Mouse (Mus musculus) hindbrain, postnatal 0 days (tissue): ENCODE results near the gene Prkn. TPM values are rescaled to one million over a fixed set of nuclear protein-coding genes. Genes with fewer than 3 reads are reported as not detected.

ENCODE experiments used
- ATAC-seq: fragments of 200-750 bp; cut with Nextera tagmentation; 2 replicates; pipeline ENCODE4 v1.8.0; 2017; ENCODE audit warnings: mild to moderate bottlenecking, moderate TSS enrichment, moderate library complexity
- DNase-seq: peaks from one replicate; pipeline ENCODE4 v3.0.0-alpha.2; 2015; ENCODE audit warnings: low spot score
- H3K27ac ChIP-seq: fragments of 300-500 bp; sonication (generic); 2 replicates; pipeline ENCODE4 v1.5.1; 2014; ENCODE audit warnings: mild to moderate bottlenecking
- H3K27me3 ChIP-seq: fragments of 300-500 bp; sonication (generic); 2 replicates; pipeline ENCODE4 v1.6.1; 2014; ENCODE audit warnings: low read length, mixed read lengths; ENCODE audit not compliant: insufficient read depth
- H3K36me3 ChIP-seq: fragments of 300-500 bp; sonication (generic); 2 replicates; pipeline ENCODE4 v1.6.1; 2014; ENCODE audit warnings: low read length, mixed read lengths; ENCODE audit not compliant: insufficient read depth
- H3K4me1 ChIP-seq: fragments of 300-500 bp; sonication (generic); 2 replicates; pipeline ENCODE4 v1.6.1; 2014; ENCODE audit warnings: antibody characterized with exemption, low read length, mixed read lengths; ENCODE audit not compliant: insufficient read depth
- H3K4me2 ChIP-seq: fragments of 300-500 bp; sonication (generic); 2 replicates; pipeline ENCODE4 v1.6.1; 2014; ENCODE audit warnings: low read depth, mild to moderate bottlenecking, low read length, moderate library complexity, mixed read lengths
- H3K4me3 ChIP-seq: fragments of 300-500 bp; sonication (generic); 2 replicates; pipeline ENCODE4 v1.5.1; 2014; ENCODE audit warnings: low read length
- H3K9ac ChIP-seq: fragments of 300-500 bp; sonication (generic); replicated peaks from 2 replicates; pipeline ENCODE4 v1.6.1; 2014; ENCODE audit warnings: mild to moderate bottlenecking, low read length, moderate library complexity, mixed read lengths
- H3K9me3 ChIP-seq: fragments of 300-500 bp; sonication (generic); 2 replicates; pipeline ENCODE4 v1.6.1; 2016; ENCODE audit warnings: low read length, mixed read lengths
- CTCF ChIP-seq: IDR thresholded peaks from 2 replicates; pipeline ENCODE4 v1.5.1; 2016; ENCODE audit warnings: antibody characterized with exemption, control low read depth, low read depth
- WGBS: fragments of 180-500 bp; shearing (Covaris S2); extraction: QIAGEN DNeasy Blood & Tissue Kit; methylation state at CpG from one replicate; pipeline ENCODE4 v1.1.7; 2014; 5-methylcytosine and 5-hydroxymethylcytosine counted together
- polyA plus RNA-seq: library from polyadenylated mRNA; unstranded; fragments of >200 nt; fragmentation: Nextera tagmentation; extraction: Ambion mirVana; gene quantifications from 2 replicates; pipeline ENCODE4 v1.2.1, GENCODE M21; 2015
- total RNA-seq: library from RNA; depleted of rRNA; stranded (reverse); fragments of >200 nt; gene quantifications from 2 replicates; pipeline ENCODE4 v1.2.3, GENCODE M21; 2014

Prkn gene
- total and polyA plus RNA-seq, 2 experiments from 2014 or later = 9.3 to 10.7 TPM

DNA sequence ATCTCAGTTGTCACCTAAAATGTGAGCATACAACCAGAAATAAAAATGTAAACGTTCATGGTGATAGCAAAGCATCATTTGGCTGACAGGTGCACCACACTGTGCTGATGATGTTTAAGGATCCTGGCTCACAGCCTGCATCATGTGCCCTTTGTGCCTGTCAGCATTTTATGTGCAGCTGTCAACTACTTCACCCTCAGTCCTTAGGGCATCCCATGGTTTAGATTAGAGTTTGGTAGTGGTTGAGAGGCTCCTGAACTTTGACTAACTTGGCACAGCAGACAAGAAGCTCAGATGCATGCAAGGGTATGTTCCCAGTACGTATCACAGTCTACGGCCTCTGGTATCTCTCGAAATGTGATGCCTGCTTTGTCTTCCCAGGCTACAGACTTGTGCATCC lies 803.8 kb downstream of the Prkn start:
- Histone ChIP-seq H3K4me1 (no peaks in the 10 kb centered on the region), H3K9me3 (no peaks in the 10 kb centered on the region), H3K4me2 (no peak overlapping the region), H3K27me3 (no peaks in the 10 kb centered on the region), H3K4me3 (no peak overlapping the region), H3K36me3 (no peaks in the 10 kb centered on the region), H3K9ac (no peak overlapping the region), H3K27ac (no peak overlapping the region)
- ATAC-seq (no peak), DNase-seq (no peak)
- TF ChIP-seq CTCF = no peak
- 66% methylated on average over 4 of the region's 4 CpGs for WGBS

DNA sequence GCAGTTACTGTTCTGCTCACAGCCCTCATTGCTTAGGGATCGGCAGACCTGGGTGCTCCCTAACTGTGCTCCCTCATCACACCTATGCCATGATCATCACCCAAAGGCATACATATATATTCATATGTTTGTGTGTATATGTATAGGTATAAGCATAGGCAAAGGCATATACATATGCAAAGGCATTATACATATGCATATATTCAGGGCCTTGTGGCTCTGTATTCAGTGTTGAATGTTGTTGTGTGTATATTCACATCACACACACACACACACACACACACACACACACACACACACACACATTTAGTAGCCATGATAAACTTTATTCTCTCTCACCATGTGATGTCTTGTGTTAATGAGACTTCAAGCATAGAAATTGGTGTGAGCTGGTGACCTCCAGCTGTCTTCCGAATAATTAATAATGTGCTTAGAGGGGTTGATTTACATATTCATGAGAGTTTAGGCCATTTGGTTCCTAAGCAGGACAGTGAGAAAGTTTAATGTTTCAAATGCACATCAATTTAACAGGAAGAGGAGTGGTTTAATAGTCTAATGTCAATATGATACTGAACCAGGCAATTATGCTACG lies 804.8 kb downstream of the Prkn start:
- Histone ChIP-seq H3K4me2 (no peak overlapping the region), H3K27ac (no peak overlapping the region), H3K9me3 (no peaks in the 10 kb centered on the region), H3K27me3 (no peaks in the 10 kb centered on the region), H3K9ac (no peak overlapping the region), H3K4me3 (no peak overlapping the region), H3K4me1 (no peaks in the 10 kb centered on the region), H3K36me3 (no peaks in the 10 kb centered on the region)
- 47% methylated on average over 3 of the region's 3 CpGs for WGBS
- DNase-seq (no peak), ATAC-seq (no peak)
- TF ChIP-seq CTCF = no peak

DNA sequence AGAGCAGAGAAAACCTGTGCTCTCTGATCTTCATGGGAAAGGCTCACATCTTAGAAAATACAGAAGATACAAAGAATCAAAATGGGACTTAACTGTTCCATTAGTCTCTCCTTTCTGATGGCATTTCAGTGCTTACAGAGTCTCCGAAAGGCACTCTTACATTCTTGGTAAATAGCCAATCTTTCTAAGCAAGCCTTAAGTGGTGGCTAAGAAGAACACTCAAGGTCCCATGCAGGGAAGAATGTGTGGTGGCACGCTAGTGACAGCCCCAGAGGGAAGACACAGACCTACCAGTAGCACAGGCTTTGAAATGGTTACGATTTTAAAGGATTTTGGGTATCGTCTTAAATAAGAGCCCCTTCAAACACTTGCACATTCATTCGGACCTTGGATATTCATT lies 816.2 kb downstream of the Prkn start:
- Histone ChIP-seq H3K9me3 (no peaks in the 10 kb centered on the region), H3K36me3 (no peaks in the 10 kb centered on the region), H3K4me2 (no peak overlapping the region), H3K4me3 (no peak overlapping the region), H3K27ac (no peak overlapping the region), H3K27me3 (no peaks in the 10 kb centered on the region), H3K4me1 (no peaks in the 10 kb centered on the region), H3K9ac (no peak overlapping the region)
- no peak for TF ChIP-seq CTCF
- no peak for ATAC-seq
- DNase-seq = no peak
- 72% methylated on average over 5 of the region's 5 CpGs for WGBS

GRCm38 (mm10) chr17:11656878-11657277 lies 816.7 kb downstream of the Prkn start:
- Histone ChIP-seq H3K27me3 (no peaks in the 10 kb centered on the region), H3K4me2 (no peak overlapping the region), H3K27ac (no peak overlapping the region), H3K9ac (no peak overlapping the region), H3K4me1 (no peaks in the 10 kb centered on the region), H3K9me3 (no peaks in the 10 kb centered on the region), H3K4me3 (no peak overlapping the region), H3K36me3 (no peaks in the 10 kb centered on the region)
- DNase-seq (no peak), ATAC-seq (no peak)
- no peak for TF ChIP-seq CTCF
- 85% methylated on average over 3 of the region's 3 CpGs for WGBS

DNA sequence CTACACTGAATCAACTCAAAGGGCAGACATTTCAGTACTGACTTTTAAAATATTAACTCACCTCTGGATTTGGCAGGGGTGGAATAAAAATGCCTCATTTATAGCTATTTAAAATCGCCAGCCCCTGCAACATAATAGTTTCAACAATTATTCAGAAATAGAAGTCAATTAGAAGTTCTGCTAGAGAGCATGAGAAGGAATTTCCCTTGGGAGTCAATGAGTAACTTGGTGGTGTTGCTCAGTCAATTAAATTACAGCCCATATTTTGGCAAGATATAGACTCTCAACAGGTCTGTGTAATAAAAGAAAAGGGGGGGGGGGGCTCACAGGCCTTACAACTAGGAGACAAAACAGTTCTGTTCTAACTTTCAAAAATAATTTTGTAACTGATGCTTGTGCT lies 821.7 kb downstream of the Prkn start:
- Histone ChIP-seq H3K4me1 (no peaks in the 10 kb centered on the region), H3K4me2 (no peak overlapping the region), H3K4me3 (no peak overlapping the region), H3K9me3 (no peaks in the 10 kb centered on the region), H3K27me3 (no peaks in the 10 kb centered on the region), H3K36me3 (no peaks in the 10 kb centered on the region), H3K9ac (no peak overlapping the region), H3K27ac (no peak overlapping the region)
- 63% methylated on average over 1 of the region's 1 CpGs for WGBS
- no peak for TF ChIP-seq CTCF
- DNase-seq = no peak
- ATAC-seq = no peak

GRCm38 (mm10) chr17:11663437-11663836 lies 823.3 kb downstream of the Prkn start:
- no peaks in the 10 kb centered on the region for H3K27me3 ChIP-seq
- H3K9me3 ChIP-seq = no peaks in the 10 kb centered on the region
- no peak overlapping the region for H3K9ac ChIP-seq
- no peak overlapping the region for H3K4me3 ChIP-seq
- 89% methylated on average over 7 of the region's 7 CpGs for WGBS
- H3K36me3 ChIP-seq = no peaks in the 10 kb centered on the region
- H3K4me2 ChIP-seq = no peak overlapping the region
- DNase-seq (no peak), ATAC-seq (no peak)
- no peak overlapping the region for H3K27ac ChIP-seq
- H3K4me1 ChIP-seq = no peaks in the 10 kb centered on the region
- no peak for TF ChIP-seq CTCF

DNA sequence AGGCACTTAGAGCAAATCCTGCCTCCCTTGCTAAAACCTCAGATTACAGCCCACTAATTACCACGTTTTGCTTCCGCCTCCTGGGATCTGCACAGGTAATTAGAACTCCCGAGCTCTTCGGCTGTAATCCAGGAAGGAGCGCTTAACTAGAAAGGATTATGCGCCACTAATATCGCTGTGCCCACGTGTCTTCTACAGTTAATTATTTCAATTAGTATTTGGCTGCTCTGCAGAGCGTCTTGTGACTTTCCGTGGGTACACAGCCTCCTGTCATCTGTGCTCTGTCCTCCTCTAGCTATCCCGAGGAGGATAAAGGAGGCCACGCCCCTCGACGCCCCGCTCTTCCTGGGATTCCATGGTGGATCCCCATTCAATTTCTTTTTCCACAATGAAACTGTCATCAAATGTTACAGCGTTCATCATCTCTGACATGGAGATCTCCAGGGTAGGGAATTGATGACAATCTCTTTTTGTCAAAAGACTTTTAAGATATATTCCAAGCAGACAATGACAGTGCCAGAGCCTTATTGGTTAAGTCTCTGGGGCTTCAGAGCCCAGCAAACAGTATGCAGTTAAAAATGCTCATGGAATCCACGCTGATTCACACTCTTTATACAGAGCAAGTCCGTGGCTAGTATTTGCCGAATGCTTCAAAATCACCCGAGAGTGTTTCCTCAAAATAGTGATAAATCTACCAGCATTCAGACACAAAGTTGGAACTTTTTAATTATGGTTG lies 824.6 kb downstream of the Prkn start:
- ATAC-seq (peak; percentile 51; the same call in 1 of the 2 replicates), DNase-seq (peak; percentile 65)
- Histone ChIP-seq H3K27me3 (no peaks in the 10 kb centered on the region), H3K27ac (no peak overlapping the region), H3K9me3 (no peaks in the 10 kb centered on the region), H3K36me3 (no peaks in the 10 kb centered on the region), H3K4me1 (no peaks in the 10 kb centered on the region), H3K4me2 (peak overlapping the region; percentile 46), H3K4me3 (peak overlapping the region; percentile 20), H3K9ac (no peak overlapping the region)
- TF ChIP-seq CTCF = no peak
- WGBS = 26% methylated on average over 20 of the region's 20 CpGs
